Mouse (Mus musculus): Measurements from ENCODE around the gene Dnal4.

Gene Dnal4

DNA sequence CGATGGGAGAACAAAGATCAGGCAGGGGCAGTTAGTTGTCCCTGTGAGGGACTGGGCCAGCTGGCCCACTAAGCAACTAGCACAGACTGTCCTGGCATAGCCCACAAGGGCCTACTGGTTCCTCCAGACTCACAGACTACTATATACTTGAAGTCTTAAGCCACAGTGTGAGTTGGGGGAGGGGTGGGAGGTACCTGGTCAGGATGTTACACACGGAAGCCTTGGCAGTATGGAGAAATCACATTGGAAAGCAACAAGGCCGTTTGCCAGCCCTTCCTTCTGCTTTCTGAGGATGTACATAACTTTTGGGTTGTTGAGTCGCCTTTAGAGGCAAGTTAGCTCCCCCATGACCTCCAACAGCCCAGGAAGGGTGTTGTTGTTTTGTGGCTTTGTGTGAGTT, 44.0 kb downstream of the Dnal4 start:
- no peak for DNase-seq (ENCODE audit: low read depth, low spot score)

DNA sequence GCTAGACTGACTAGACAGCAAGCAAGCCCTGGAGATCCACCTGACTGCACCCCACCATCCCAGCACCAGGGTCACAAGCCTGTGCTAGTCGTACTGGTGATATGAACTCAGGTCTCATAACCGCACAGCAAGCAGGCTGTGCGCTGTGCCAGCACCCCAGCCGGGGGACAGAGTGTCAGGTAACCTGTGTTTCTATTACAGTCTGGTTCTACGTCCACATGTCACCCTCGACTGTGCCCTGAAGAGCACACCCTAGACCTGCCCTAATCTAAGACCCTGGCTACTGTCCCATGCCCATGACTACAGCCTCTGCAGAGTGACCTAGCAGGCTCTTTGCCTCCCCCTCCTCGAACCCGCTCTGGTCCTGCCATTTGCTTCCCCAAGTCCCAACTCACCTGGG, 44.5 kb downstream of the Dnal4 start:
- DNase-seq (ENCODE audit: low read depth, low spot score), result no peak

GRCm38 (mm10) chr15:79731554-79731953, 46.1 kb downstream of the Dnal4 start:
- DNase-seq (ENCODE audit: low read depth, low spot score), result no peak

DNA sequence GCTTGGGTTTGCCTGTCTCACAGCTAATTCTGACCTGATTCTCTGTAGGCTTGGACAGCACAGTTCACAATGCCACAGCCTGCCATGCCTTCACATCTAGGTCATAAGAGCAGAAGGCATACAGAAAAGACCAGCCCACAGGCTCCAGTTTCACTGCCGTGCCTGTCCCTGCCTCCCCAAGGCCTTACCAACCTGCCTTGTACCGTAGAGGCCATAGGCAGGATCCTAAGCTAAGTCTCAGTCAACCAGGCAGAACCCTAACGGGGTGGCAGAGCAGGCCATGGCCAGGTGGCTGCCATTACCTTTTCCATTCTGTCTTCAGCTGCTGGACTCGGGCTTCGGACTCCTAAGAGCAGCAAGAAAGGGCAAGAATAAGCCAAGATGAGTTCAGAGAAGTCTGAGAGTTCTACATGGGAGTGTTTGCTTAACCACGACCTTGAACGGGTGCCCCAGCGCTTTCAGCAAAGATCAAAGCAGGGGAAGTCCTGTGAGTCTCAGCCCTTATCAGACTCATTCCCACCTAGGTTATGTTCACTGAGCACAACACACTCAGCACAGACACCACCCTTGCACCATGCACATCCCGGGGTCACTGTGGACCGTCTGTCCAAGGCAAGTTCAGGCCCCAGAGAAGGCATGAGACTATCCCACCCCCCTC, 48.8 kb downstream of the Dnal4 start:
- DNase-seq (ENCODE audit: low read depth, low spot score), result no peak

DNA sequence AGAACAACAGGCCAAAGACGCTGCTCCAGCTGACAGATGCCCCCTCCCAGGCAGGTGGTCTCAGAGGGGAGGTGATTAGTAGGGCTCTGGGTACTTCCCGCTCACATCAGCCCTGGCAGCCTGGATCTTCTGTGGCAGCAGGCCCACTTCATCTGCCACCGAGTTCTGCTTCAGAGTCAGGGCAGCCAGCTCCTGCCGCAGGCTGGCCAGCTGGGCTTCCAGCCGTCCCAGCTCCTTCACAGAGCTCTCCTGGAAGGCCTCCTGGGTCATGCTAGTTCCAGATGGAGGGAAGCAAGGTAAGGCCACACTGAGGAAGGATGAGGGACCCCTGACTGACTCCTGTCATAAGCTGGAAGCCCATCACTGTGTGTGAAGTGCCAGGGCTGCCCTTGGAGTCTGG, 49.3 kb downstream of the Dnal4 start:
- DNase-seq (ENCODE audit: low read depth, low spot score), result no peak

- no peak for DNase-seq (ENCODE audit: low read depth, low spot score)
These were observed 49.8 kb downstream of the Dnal4 start for GRCm38 (mm10) chr15:79727840-79728239.

DNA sequence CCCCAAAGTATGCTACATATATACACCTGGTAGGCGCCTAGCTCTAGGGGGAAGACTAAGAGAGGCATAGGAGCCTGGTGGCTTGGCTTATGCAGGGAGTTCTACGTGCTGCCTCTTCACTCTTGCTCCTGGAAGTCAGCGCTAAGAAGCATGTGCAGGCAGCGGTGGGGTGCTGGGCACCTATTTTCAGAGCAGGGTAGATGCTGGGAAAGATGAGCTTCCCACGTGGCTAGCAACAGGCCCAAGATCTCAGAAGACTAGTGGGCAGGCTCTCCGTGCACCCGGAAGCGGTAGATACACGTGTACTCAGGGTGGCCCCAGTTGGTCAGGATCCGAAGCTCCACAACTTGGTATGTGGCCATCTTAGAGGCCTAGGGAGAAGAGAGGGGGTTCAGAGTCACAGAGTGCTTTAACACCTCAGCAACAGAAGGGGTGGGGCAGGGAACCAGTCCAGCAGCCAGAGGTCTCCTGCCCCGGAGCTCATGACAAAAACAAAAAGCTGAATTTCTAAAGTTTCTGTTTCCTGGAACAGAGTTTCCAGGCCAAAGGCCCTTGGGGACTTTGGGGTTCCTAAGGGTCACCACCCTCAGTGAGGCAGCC, 52.4 kb downstream of the Dnal4 start:
- no peak for DNase-seq (ENCODE audit: low read depth, low spot score)

DNA sequence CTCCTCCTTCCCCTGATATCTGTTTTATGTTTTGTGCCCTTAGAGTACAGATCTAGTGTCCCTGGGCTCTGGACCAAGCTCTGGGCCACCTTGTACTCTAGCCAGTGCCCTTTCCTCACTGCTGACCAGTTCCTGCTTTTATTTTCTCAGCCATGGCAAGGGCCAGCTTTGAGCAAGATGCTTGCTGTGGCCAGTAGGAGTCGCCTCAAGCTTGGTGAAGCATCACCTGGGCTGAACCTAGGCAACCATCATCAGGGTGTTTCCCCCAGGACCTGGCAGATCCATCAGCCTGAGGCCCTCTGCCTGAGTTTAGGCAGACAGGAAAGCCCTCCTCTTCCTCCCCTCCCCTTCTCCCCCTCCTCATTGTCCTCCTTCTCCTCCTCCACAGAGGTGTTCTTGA, 54.2 kb downstream of the Dnal4 start:
- peak; percentile 44 for DNase-seq (ENCODE audit: low read depth, low spot score)

DNA sequence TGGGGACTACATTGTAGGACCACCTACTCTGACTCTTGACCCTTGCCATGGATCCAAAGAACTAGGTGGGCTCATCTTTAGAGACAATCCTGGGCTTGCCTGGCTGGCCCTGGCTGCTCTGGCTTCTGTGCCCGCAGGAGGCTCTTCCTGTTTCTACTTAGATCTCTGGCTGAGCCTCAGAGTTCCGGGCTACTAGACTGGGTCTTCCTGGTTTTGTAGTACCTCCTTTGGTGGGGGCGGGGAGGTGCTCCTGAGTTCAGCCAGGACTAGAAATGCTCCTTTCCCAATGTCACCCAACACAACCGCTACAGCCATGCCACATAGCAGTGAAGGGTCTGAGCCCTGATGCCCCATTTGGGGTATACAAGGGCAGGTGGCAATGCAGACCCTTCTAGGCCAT, 56.9 kb downstream of the Dnal4 start:
- no peak for DNase-seq (ENCODE audit: low read depth, low spot score)

DNA sequence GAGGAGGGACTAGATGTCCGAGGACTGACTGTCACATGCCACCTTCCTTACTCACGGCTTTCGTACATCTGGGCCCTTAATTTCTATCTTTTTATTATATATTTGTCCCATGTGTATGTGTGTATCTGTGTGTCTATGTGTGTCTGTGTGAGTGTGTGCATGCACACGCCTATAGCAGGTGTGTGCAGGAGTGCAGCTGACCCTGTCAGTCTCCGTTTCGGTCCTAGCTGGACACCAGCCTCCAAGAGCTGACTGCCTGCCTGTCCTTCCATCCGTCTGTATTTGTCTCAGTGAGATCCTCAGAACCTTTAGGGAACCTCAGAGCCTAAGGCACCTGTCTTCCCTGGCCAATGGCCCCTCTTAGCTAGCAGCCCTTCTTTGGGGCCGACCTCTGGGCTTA, 57.4 kb downstream of the Dnal4 start:
- no peak for DNase-seq (ENCODE audit: low read depth, low spot score)

- DNase-seq (ENCODE audit: low read depth, low spot score), result no peak
These were observed 60.9 kb downstream of the Dnal4 start for GRCm38 (mm10) chr15:79716710-79717109.

DNA sequence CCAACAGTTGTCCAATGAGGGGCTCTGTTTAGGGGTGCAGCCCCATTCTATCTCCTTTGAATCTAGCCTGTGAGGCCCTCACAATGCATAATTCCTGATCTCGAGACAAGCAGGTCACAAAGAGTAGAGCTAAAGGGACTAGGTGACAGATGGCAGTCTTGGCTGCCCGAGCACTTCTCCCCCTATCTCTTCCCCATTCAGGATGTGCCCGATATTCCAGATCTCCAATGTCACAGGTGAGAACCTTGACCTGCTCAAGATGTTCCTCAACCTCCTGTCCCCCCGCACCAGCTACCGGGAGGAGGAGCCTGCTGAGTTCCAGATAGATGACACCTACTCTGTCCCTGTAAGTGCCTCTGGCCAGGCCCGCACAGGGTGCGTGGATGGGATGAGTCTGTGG, 62.0 kb downstream of the Dnal4 start:
- no peak for DNase-seq (ENCODE audit: low read depth, low spot score)
